Mouse (Mus musculus) heart, postnatal 36 days (tissue): ENCODE results near the gene 1810043G02Rik. TPM values are rescaled to one million over a fixed set of nuclear protein-coding genes. Genes with fewer than 3 reads are reported as not detected.

Experiments
- total RNA-seq, 2 experiments: library from RNA; stranded (reverse); gene quantifications; 2 replicates each; pipeline ENCODE4 v1.2.3; 2021

The 1810043G02Rik gene
- total RNA-seq, 2 experiments from 2014 or later, result 9.3 to 10.3 TPM

Other genes with a start within 250 kb of the 1810043G02Rik start
- not detected for gene Gm18596, start 235.9 kb upstream of the 1810043G02Rik start, total RNA-seq
- not detected for gene Gm9736, start 227.2 kb upstream of the 1810043G02Rik start, total RNA-seq
- gene Gm3233, start 218.8 kb upstream of the 1810043G02Rik start, total RNA-seq, result not detected
- not detected for gene Gm3238, start 207.2 kb upstream of the 1810043G02Rik start, total RNA-seq
- gene Gm7138, start 201.6 kb upstream of the 1810043G02Rik start, total RNA-seq, result not detected
- not detected for gene Gm3250, start 196.0 kb upstream of the 1810043G02Rik start, total RNA-seq
- gene Gm7137, start 190.3 kb upstream of the 1810043G02Rik start, total RNA-seq, result not detected
- not detected for gene Gm9639, start 183.4 kb upstream of the 1810043G02Rik start, total RNA-seq
- gene Gm19668, start 179.4 kb upstream of the 1810043G02Rik start, total RNA-seq, result not detected
- gene Gm9507, start 166.7 kb upstream of the 1810043G02Rik start, total RNA-seq, result not detected
- not detected for gene Gm2696, start 163.8 kb upstream of the 1810043G02Rik start, total RNA-seq
- not detected for gene Krtap10-4, start 151.4 kb upstream of the 1810043G02Rik start, total RNA-seq
- gene Krtap10-10, start 142.6 kb upstream of the 1810043G02Rik start, total RNA-seq, result not detected
- gene Gm36176, start 131.7 kb upstream of the 1810043G02Rik start, total RNA-seq, result not detected
- not detected for gene Gm10318, start 125.7 kb upstream of the 1810043G02Rik start, total RNA-seq
- not detected for gene Gm3285, start 116.5 kb upstream of the 1810043G02Rik start, total RNA-seq
- gene Lrrc3, start 76.0 kb upstream of the 1810043G02Rik start, total RNA-seq, result under 1 TPM; 0.54 to 0.94 TPM
- gene Trpm2, start 8.0 kb upstream of the 1810043G02Rik start, total RNA-seq, result 1 to 10 TPM in 1 of 2 experiments, under 1 TPM in 1; 0.31 to 1.5 TPM
- gene Pfkl, start 31.6 kb downstream of the 1810043G02Rik start, total RNA-seq, result 100 to 1,000 TPM in 1 of 2 experiments, 10 to 100 TPM in 1; 97.8 to 116 TPM
- gene Dnmt3l, start 63.4 kb downstream of the 1810043G02Rik start, total RNA-seq, result not detected
- not detected for gene Aire, start 65.1 kb downstream of the 1810043G02Rik start, total RNA-seq
- gene Icosl, start 90.8 kb downstream of the 1810043G02Rik start, total RNA-seq, result 1 to 10 TPM; 7.6 to 7.7 TPM
- 100 to 1,000 TPM; 528 to 541 TPM for gene D10Jhu81e, start 191.3 kb downstream of the 1810043G02Rik start, total RNA-seq
- 10 to 100 TPM in 1 of 2 experiments, 1 to 10 TPM in 1; 9.9 to 10.7 TPM for gene Pwp2, start 206.6 kb downstream of the 1810043G02Rik start, total RNA-seq